Mouse (Mus musculus) testis, adult 2 months (tissue): ENCODE data around the gene Igsf21.

ENCODE experiments used
- CTCF ChIP-seq: fragments of 200-500 bp; IDR thresholded peaks from 2 replicates; pipeline ENCODE4 v1.5.1; 2012; ENCODE audit warnings: low read depth, mild to moderate bottlenecking, inconsistent platforms, low read length, moderate library complexity; ENCODE audit not compliant: control insufficient read depth, insufficient read depth, insufficient replicate concordance
- POLR2A ChIP-seq: fragments of 200-500 bp; IDR thresholded peaks from 2 replicates; pipeline ENCODE4 v1.6.1; 2012; ENCODE audit warnings: low read depth, mild to moderate bottlenecking, inconsistent platforms, low read length, moderate library complexity; ENCODE audit not compliant: control insufficient read depth

DNA sequence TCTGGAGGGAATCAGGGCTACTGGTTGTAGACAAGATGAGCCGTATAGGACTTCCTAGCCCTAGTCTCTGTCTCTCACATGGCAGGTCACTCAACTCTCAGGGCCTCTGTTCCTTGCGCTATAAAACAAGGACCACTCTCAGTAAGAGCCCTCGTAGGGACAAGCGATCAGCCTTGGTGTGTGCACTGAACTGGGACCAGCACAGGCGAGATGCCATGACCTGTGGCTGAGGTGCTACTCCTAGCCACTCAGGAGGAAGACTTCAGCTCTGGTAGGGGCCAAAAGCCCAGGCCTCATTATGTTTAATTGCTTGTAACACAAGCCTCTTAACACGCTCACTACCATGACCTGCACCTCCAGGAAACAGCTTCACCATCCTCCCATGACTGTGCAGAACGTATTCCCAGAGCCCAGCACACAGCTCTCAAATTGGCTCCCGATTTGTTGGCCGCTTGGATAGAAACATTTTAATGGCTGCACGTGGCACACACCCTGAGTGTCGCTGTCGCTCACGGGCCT is 183.4 kb downstream of the Igsf21 start:
- no peak for TF ChIP-seq POLR2A
- no peak for TF ChIP-seq CTCF
